Mouse (Mus musculus): ENCODE results near the gene Nme3.

GRCm38 (mm10) chr17:24874989-24875388, 21.3 kb upstream of the Nme3 start:
- no peak for TF ChIP-seq CTCF (IDR thresholded peaks at IDR 0.05; ENCODE audit: control insufficient read depth, insufficient read depth, insufficient replicate concordance, low read depth, low read length)
- no peak for TF ChIP-seq POLR2A (IDR thresholded peaks at IDR 0.05; ENCODE audit: control insufficient read depth, low read depth, low read length)
